Comparison of ENCODE assay signal across 15 mouse cellular contexts in genomic region chr16:26982112-26982511, GRCm38 (mm10). TPM values are rescaled to one million over a fixed set of nuclear protein-coding genes. Genes with fewer than 3 reads are reported as not detected.
DNase-seq lines count a peak whose midpoint lies in the region; ATAC-seq and TF ChIP-seq lines count a peak whose summit lies in the region.
"Had no signal": no experiment of that assay in that cellular context is flagged by ENCODE, and none has a peak within 500 bp of the region (broad histone marks: within the 10 kb centered on the region; RNA-seq: fewer than 3 reads in every experiment).

No protein-coding gene starts in this region.

- DNase-seq in cerebellum, postnatal 10 days: peak; percentile 25 to 43
- no peak for DNase-seq in cerebellum, adult 9-11 months
- peak; percentile 6 to 29 for DNase-seq in layer of hippocampus, adult 2 months (ENCODE audit: low spot score in 2 of 2)
- DNase-seq in layer of hippocampus, adult 8-10 months (ENCODE audit: low spot score in 2 of 2): no peak
- DNase-seq in A20 (ENCODE audit: low read depth, low spot score): peak; percentile 3
- DNase-seq in embryo, embryonic 10 days (ENCODE audit: low spot score): peak; percentile 17
- DNase-seq in thymus, postnatal 10 days (ENCODE audit: low spot score in 2 of 2): no peak
- DNase-seq: adrenal gland, postnatal 36 days; gastrocnemius, postnatal 14 days; right cerebral cortex, postnatal 14 days had no signal

- no peak overlapping the region for H3K27ac ChIP-seq in layer of hippocampus, adult 2 months
- H3K27ac ChIP-seq: intestine, embryonic 15.5 days; limb, embryonic 13.5 days; neural tube, embryonic 13.5 days had no signal

- peak; percentile 81 for TF ChIP-seq CTCF in layer of hippocampus, adult 2 months (conservative IDR thresholded peaks at IDR 0.05)

- ATAC-seq in granulocyte monocyte progenitor cell, adult 5-6 weeks (replicated peaks; ENCODE audit: poor library complexity, severe bottlenecking): no peak
- ATAC-seq: intestine, embryonic 15.5 days had no signal

- H3K4me3 ChIP-seq in layer of hippocampus, adult 2 months: no peak overlapping the region
- H3K4me3 ChIP-seq: intestine, embryonic 15.5 days; limb, embryonic 13.5 days; neural tube, embryonic 13.5 days had no signal

RNA-seq across cellular contexts. Expression of gene Gmnc, which starts 9.3 kb away (rescaled TPM):
- 1 to 10 TPM; 2.3 to 3.8 TPM for total RNA-seq in layer of hippocampus, adult 2 months (2021)
- total RNA-seq in layer of hippocampus, adult 8-10 months (2022): 1 to 10 TPM; 2.0 to 3.5 (median 2.7) TPM
- total RNA-seq in granulocyte monocyte progenitor cell, adult 5-6 weeks (2014; fragmentation: Nextera tagmentation): not detected in 2 replicates
- not detected in 2 replicates for total RNA-seq in granulocyte monocyte progenitor cell, adult 5-6 weeks (2017)
- total RNA-seq: adrenal gland, postnatal 36 days; gastrocnemius, postnatal 14 days; megakaryocyte-erythroid progenitor cell, adult 5-6 weeks had no signal

Comparison
In these comparisons a context has a peak if more than half of its experiments do, and no peak if none do; other contexts are left out.
1. DNase-seq: peak in cerebellum, postnatal 10 days (2 of 2), layer of hippocampus, adult 2 months (2 of 2), A20 (single experiment) and embryo, embryonic 10 days (single experiment); none in cerebellum, adult 9-11 months (single experiment), layer of hippocampus, adult 8-10 months (0 of 2) and thymus, postnatal 10 days (0 of 2).